Mouse (Mus musculus): ENCODE results near the gene Gm20917.
"Not testable (repeated sequence)": the region's sequence is repeated elsewhere in the genome, so short reads cannot be mapped to it uniquely, and the experiment has no call there.

Gene Gm20917

GRCm38 (mm10) chrY:79151022-79151421 lies at the start of gene Gm20917:
Gm20917 (minus strand) TSS chrY:79151122.
- in situ Hi-C loops (cut with MboI; ENCODE audit: low pct_unique_long_range_greater_than_20kb in 1 of 2, low sequenced_read_pairs in 2 of 2, unreplicated experiment in 1 of 2) = not testable (repeated sequence)
